Mouse (Mus musculus) heart, postnatal 0 days (tissue): ENCODE measurements around the gene Gm12166.

Experiments
- CTCF ChIP-seq: IDR thresholded peaks from 2 replicates; pipeline ENCODE4 v1.5.1; 2016; ENCODE audit warnings: antibody characterized with exemption, control low read depth, low read depth
- EP300 ChIP-seq: IDR thresholded peaks from 2 replicates; pipeline ENCODE4 v1.6.1; 2016; ENCODE audit warnings: antibody characterized with exemption, low read depth

DNA sequence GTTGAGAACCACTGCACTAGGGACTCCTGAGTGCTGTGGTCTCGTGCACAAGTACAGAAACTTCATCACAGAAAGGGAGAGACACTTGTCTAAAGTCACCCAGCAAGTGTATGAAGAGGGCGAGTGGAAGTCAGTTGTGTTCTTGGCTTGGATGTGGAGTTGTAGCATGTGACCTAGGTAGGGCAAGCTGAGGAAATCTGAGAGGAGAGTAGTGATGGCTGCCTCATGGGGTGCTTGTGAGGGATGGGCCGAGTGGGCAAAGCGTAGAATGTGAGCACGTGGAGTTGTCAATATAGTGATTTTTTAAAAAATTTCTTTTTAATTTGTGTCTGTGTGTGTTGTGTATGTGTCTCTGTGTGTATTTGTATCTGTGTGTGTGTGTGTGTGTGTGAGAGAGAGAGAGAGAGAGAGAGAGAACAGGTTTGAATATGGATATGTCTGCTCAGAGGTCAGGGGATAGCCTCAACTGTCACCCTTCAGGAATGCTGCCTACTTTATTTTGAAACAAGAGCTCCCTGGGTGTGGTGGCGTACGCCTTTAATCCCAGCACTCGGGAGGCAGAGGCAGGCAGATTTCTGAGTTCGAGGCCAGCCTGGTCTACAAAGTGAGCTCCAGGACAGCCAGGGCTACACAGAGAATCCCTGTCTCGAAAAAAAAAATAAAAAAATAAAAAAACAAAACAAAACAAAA lies 15.4 kb upstream of the Gm12166 start:
- no peak for TF ChIP-seq EP300
- TF ChIP-seq CTCF, result no peak
